Mouse (Mus musculus) megakaryocyte, embryonic 14.5 days (primary cell): ENCODE results near the gene Olfr1532-ps1. TPM values are rescaled to one million over a fixed set of nuclear protein-coding genes. Genes with fewer than 3 reads are reported as not detected.
"Not testable (repeated sequence)": the region's sequence is repeated elsewhere in the genome, so short reads cannot be mapped to it uniquely, and the experiment has no call there.

ENCODE experiments used
- H3K27me3 ChIP-seq: replicated peaks from 2 replicates; pipeline ENCODE3; 2012; ENCODE audit warnings: inconsistent platforms
- H3K36me3 ChIP-seq: replicated peaks from 2 replicates; pipeline ENCODE3; 2012; ENCODE audit warnings: low read length, inconsistent platforms, mixed read lengths
- H3K4me1 ChIP-seq: 2 replicates; pipeline ENCODE4 v1.6.1; 2012; ENCODE audit warnings: inconsistent platforms
- H3K4me3 ChIP-seq: replicated peaks from 2 replicates; pipeline ENCODE3; 2012; ENCODE audit warnings: moderate library complexity, mild to moderate bottlenecking, inconsistent platforms
- H3K9me3 ChIP-seq: 2 replicates; pipeline ENCODE4 v1.6.1; 2012; ENCODE audit warnings: inconsistent platforms
- FLI1 ChIP-seq: IDR thresholded peaks from 2 replicates; pipeline ENCODE4 v1.6.1; 2012; ENCODE audit warnings: low read length, inconsistent platforms, mixed read lengths
- GATA1 ChIP-seq: IDR thresholded peaks from 3 replicates; pipeline ENCODE4 v1.6.1; 2012; ENCODE audit warnings: mixed read lengths, low read length, inconsistent platforms, borderline replicate concordance
- polyA plus RNA-seq: library from polyadenylated mRNA; stranded (reverse); fragments of >175 nt; gene quantifications from 2 replicates; pipeline ENCODE4 v1.2.3, GENCODE M21; 2012; ENCODE audit warnings: low replicate concordance; ENCODE audit not compliant: insufficient read depth

Gene Olfr1532-ps1
- polyA plus RNA-seq = not detected in 2 replicates

GRCm38 (mm10) chr7:106907676-106908075, at the start of gene Olfr1532-ps1:
TSS of gene Olfr1532-ps1 (plus strand) at chr7:106908001.
- H3K4me3 ChIP-seq = no peak within 1 kb of the TSS
- H3K9me3 ChIP-seq = no peaks in the 10 kb centered on the region
- H3K27me3 ChIP-seq = no peaks in the 10 kb centered on the region
- H3K36me3 ChIP-seq = no peaks in the 10 kb centered on the region
- H3K4me1 ChIP-seq = no peaks in the 10 kb centered on the region
- no peak for TF ChIP-seq FLI1
- no peak for TF ChIP-seq GATA1

GRCm38 (mm10) chr7:106862885-106863284, 44.9 kb upstream of the Olfr1532-ps1 start, which contains the start of gene Olfr704:
TSS of gene Olfr704 (plus strand) at chr7:106863185.
- no peaks in the 10 kb centered on the region for H3K27me3 ChIP-seq
- no peaks in the 10 kb centered on the region for H3K4me1 ChIP-seq
- TF ChIP-seq FLI1 = no peak
- no peak for TF ChIP-seq GATA1
- no peak within 1 kb of the TSS for H3K4me3 ChIP-seq
- no peaks in the 10 kb centered on the region for H3K9me3 ChIP-seq
- H3K36me3 ChIP-seq = no peaks in the 10 kb centered on the region

GRCm38 (mm10) chr7:106876791-106877190, 31.0 kb upstream of the Olfr1532-ps1 start, which contains the start of gene Olfr705:
TSS of gene Olfr705 (minus strand) at chr7:106876891.
- TF ChIP-seq FLI1 = no peak
- TF ChIP-seq GATA1 = no peak

GRCm38 (mm10) chr7:106888062-106888461, 19.7 kb upstream of the Olfr1532-ps1 start, which contains the start of gene Olfr706:
TSS of gene Olfr706 (minus strand) at chr7:106888162.
- no peak for TF ChIP-seq FLI1
- TF ChIP-seq GATA1 = no peak
- no peaks in the 10 kb centered on the region for H3K4me1 ChIP-seq
- H3K36me3 ChIP-seq = no peaks in the 10 kb centered on the region
- H3K27me3 ChIP-seq = no peaks in the 10 kb centered on the region
- H3K4me3 ChIP-seq = no peak within 1 kb of the TSS
- H3K9me3 ChIP-seq = no peaks in the 10 kb centered on the region

More at GRCm38 (mm10) chr7:106876791-106877190, 31.0 kb upstream of the Olfr1532-ps1 start, which contains the start of gene Olfr705:
- Histone ChIP-seq H3K9me3 (no peaks in the 10 kb centered on the region), H3K4me1 (no peaks in the 10 kb centered on the region), H3K4me3 (no peak within 1 kb of the TSS), H3K36me3 (no peaks in the 10 kb centered on the region), H3K27me3 (no peaks in the 10 kb centered on the region)

GRCm38 (mm10) chr7:106901141-106901540, 6.7 kb upstream of the Olfr1532-ps1 start, which contains the start of gene Olfr707:
TSS of gene Olfr707 (minus strand) at chr7:106901241.
- H3K4me1 ChIP-seq = not testable (repeated sequence)

GRCm38 (mm10) chr7:106920961-106921360, 13.2 kb downstream of the Olfr1532-ps1 start:
- H3K9me3 ChIP-seq, H3K36me3 ChIP-seq, H3K4me1 ChIP-seq, H3K27me3 ChIP-seq, H3K4me3 ChIP-seq: not testable (repeated sequence)

More at GRCm38 (mm10) chr7:106901141-106901540, 6.7 kb upstream of the Olfr1532-ps1 start, which contains the start of gene Olfr707:
- H3K4me3 ChIP-seq, H3K9me3 ChIP-seq, H3K27me3 ChIP-seq, H3K36me3 ChIP-seq: not testable (repeated sequence)

- H3K4me1 ChIP-seq = no peaks in the 10 kb centered on the region
- H3K4me3 ChIP-seq = no peak within 1 kb of the TSS
- no peak for TF ChIP-seq GATA1
- TF ChIP-seq FLI1 = no peak
- H3K36me3 ChIP-seq = no peaks in the 10 kb centered on the region
- no peaks in the 10 kb centered on the region for H3K9me3 ChIP-seq
- no peaks in the 10 kb centered on the region for H3K27me3 ChIP-seq
These were observed 24.3 kb downstream of the Olfr1532-ps1 start, which contains the start of gene Olfr709-ps1 for GRCm38 (mm10) chr7:106932119-106932518. TSS of gene Olfr709-ps1 (minus strand) at chr7:106932219.

GRCm38 (mm10) chr7:106948212-106948611, 40.4 kb downstream of the Olfr1532-ps1 start, which contains the start of gene Olfr710:
TSS of gene Olfr710 (minus strand) at chr7:106948312.
- Histone ChIP-seq H3K4me3 (no peak within 1 kb of the TSS), H3K36me3 (no peaks in the 10 kb centered on the region), H3K9me3 (no peaks in the 10 kb centered on the region), H3K27me3 (no peaks in the 10 kb centered on the region), H3K4me1 (no peaks in the 10 kb centered on the region)
- TF ChIP-seq FLI1 (no peak), GATA1 (no peak)

- Histone ChIP-seq H3K27me3 (no peaks in the 10 kb centered on the region), H3K4me1 (no peaks in the 10 kb centered on the region), H3K9me3 (no peaks in the 10 kb centered on the region), H3K4me3 (no peak within 1 kb of the TSS), H3K36me3 (no peaks in the 10 kb centered on the region)
- TF ChIP-seq FLI1 (no peak), GATA1 (no peak)
These were observed 56.0 kb downstream of the Olfr1532-ps1 start, which contains the start of gene Olfr6 for GRCm38 (mm10) chr7:106963837-106964236. TSS of gene Olfr6 (minus strand) at chr7:106963937.

Other genes starting within 250 kb of the Olfr1532-ps1 start
- not detected in 2 replicates for gene Olfr693, start 227.4 kb upstream of the Olfr1532-ps1 start, polyA plus RNA-seq
- not detected in 2 replicates for gene Olfr694, start 216.2 kb upstream of the Olfr1532-ps1 start, polyA plus RNA-seq
- gene Olfr695, start 191.6 kb upstream of the Olfr1532-ps1 start, polyA plus RNA-seq = not detected in 2 replicates
- gene Olfr697, start 165.6 kb upstream of the Olfr1532-ps1 start, polyA plus RNA-seq = not detected in 2 replicates
- gene Olfr698, start 152.6 kb upstream of the Olfr1532-ps1 start, polyA plus RNA-seq = not detected in 2 replicates
- not detected in 2 replicates for gene Olfr699, start 114.8 kb upstream of the Olfr1532-ps1 start, polyA plus RNA-seq
- not detected in 2 replicates for gene Olfr700, start 99.2 kb upstream of the Olfr1532-ps1 start, polyA plus RNA-seq
- not detected in 2 replicates for gene Olfr701, start 93.9 kb upstream of the Olfr1532-ps1 start, polyA plus RNA-seq
- not detected in 2 replicates for gene Olfr702, start 74.1 kb upstream of the Olfr1532-ps1 start, polyA plus RNA-seq
- gene Olfr703, start 64.6 kb upstream of the Olfr1532-ps1 start, polyA plus RNA-seq = 0.58 TPM in 1 of 2 replicates, not detected in the other
- not detected in 2 replicates for gene Olfr704, start 44.8 kb upstream of the Olfr1532-ps1 start, polyA plus RNA-seq
- not detected in 2 replicates for gene Olfr705, start 31.1 kb upstream of the Olfr1532-ps1 start, polyA plus RNA-seq
- not detected in 2 replicates for gene Olfr706, start 19.8 kb upstream of the Olfr1532-ps1 start, polyA plus RNA-seq
- not detected in 2 replicates for gene Olfr707, start 6.8 kb upstream of the Olfr1532-ps1 start, polyA plus RNA-seq
- gene Olfr709-ps1, start 24.2 kb downstream of the Olfr1532-ps1 start, polyA plus RNA-seq = not detected in 2 replicates
- gene Olfr710, start 40.3 kb downstream of the Olfr1532-ps1 start, polyA plus RNA-seq = not detected in 2 replicates
- gene Olfr6, start 55.9 kb downstream of the Olfr1532-ps1 start, polyA plus RNA-seq = not detected in 2 replicates
- gene Olfr711, start 67.5 kb downstream of the Olfr1532-ps1 start, polyA plus RNA-seq = not detected in 2 replicates
- gene Olfr2, start 98.1 kb downstream of the Olfr1532-ps1 start, polyA plus RNA-seq = 0.47 TPM in 1 of 2 replicates, not detected in the other
- gene Olfr713, start 123.2 kb downstream of the Olfr1532-ps1 start, polyA plus RNA-seq = not detected in 2 replicates
- gene Olfr714, start 163.0 kb downstream of the Olfr1532-ps1 start, polyA plus RNA-seq = not detected in 2 replicates
- gene Olfr17, start 185.2 kb downstream of the Olfr1532-ps1 start, polyA plus RNA-seq = not detected in 2 replicates
- gene Olfr715b, start 202.4 kb downstream of the Olfr1532-ps1 start, polyA plus RNA-seq = not detected in 2 replicates
- gene Olfr715, start 223.1 kb downstream of the Olfr1532-ps1 start, polyA plus RNA-seq = not detected in 2 replicates
- not detected in 2 replicates for gene Olfr716, start 230.3 kb downstream of the Olfr1532-ps1 start, polyA plus RNA-seq